Mouse (Mus musculus): ENCODE results near the gene Flvcr1.

- TF ChIP-seq CHD2 (IDR thresholded peaks at IDR 0.05; ENCODE audit: low read depth, low read length) (no peak), MAFK (IDR thresholded peaks at IDR 0.05; ENCODE audit: insufficient read depth, low read depth, low read length) (no peak), ZNF384 (IDR thresholded peaks at IDR 0.05; ENCODE audit: low read depth, low read length) (no peak)
Observed at GRCm38 (mm10) chr1:190979100-190979563, 46.8 kb downstream of the Flvcr1 start, which contains the start of gene Vash2.

Measured in ES-E14 (cell line).